ENCODE assay signal across 16 mouse cellular contexts in the genomic region with DNA sequence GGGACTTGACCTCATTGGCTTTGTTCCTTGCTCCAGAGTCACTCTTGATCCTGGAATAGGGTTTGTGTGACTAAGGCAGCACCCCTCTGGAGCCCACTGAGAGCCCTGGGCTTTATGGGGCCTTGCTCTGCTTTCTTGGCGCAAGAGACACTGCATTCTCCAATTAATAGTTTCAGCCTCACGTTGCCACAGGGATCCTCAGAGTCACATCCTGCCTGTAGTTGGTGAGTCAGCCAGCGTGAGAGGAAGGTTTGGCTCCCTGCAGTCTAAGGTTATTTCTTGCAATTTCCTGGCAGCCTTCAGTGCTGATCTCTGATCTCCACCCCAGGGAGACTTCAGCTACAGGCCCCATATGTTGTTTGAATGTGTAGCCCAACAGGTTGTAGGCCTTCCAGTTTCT.
DNase-seq lines count a peak whose midpoint lies in the region; ATAC-seq lines count a peak whose summit lies in the region.
"Had no signal": no experiment of that assay in that cellular context is flagged by ENCODE, and none has a peak within 500 bp of the region (broad histone marks: within the 10 kb centered on the region; RNA-seq: fewer than 3 reads in every experiment).

No protein-coding gene starts in this region.

- H3K4me1 ChIP-seq in heart, embryonic 11.5 days (ENCODE audit: control insufficient read depth, insufficient read depth, low read length): peaks cover 2% of the 10 kb centered on the region; the same call in 1 of the 2 replicates
- H3K4me1 ChIP-seq in midbrain, embryonic 11.5 days (ENCODE audit: control insufficient read depth, insufficient read depth, low read length): no peaks in the 10 kb centered on the region
- no peaks in the 10 kb centered on the region for H3K4me1 ChIP-seq in midbrain, embryonic 15.5 days
- H3K4me1 ChIP-seq: embryonic facial prominence, embryonic 12.5 days; limb, embryonic 12.5 days had no signal

- H3K79me2 ChIP-seq in macrophage (ENCODE audit: inconsistent target): peaks cover 4% of the 10 kb centered on the region; the same call in 1 of the 2 replicates

- WGBS in heart, embryonic 11.5 days (ENCODE audit: insufficient replicate concordance): 72% methylated on average over 3 of the region's 3 CpGs
- 65% methylated on average over 3 of the region's 3 CpGs for WGBS in midbrain, embryonic 11.5 days
- WGBS in midbrain, embryonic 15.5 days: 61% methylated on average over 3 of the region's 3 CpGs
- WGBS in macrophage (ENCODE audit: missing documents): 57% methylated on average over 3 of the region's 3 CpGs

- H3K27ac ChIP-seq in heart, embryonic 11.5 days (ENCODE audit: low read depth, low read length): 0 out of 2 replicates have a peak overlapping the region, but pooled peaks have one; percentile 5
- no peak overlapping the region for H3K27ac ChIP-seq in midbrain, embryonic 11.5 days (ENCODE audit: low read depth, low read length)
- no peak overlapping the region for H3K27ac ChIP-seq in midbrain, embryonic 15.5 days
- 0 out of 2 replicates have a peak overlapping the region, but pooled peaks have one; percentile 7 for H3K27ac ChIP-seq in macrophage
- H3K27ac ChIP-seq: embryonic facial prominence, embryonic 12.5 days; forebrain, embryonic 15.5 days; heart, adult 2 months; limb, embryonic 12.5 days had no signal

- H3K9ac ChIP-seq in heart, embryonic 11.5 days (ENCODE audit: low read depth, low read length): no peak overlapping the region
- no peak overlapping the region for H3K9ac ChIP-seq in midbrain, embryonic 11.5 days (ENCODE audit: low read length)
- H3K9ac ChIP-seq in midbrain, embryonic 15.5 days: no peak overlapping the region
- H3K9ac ChIP-seq: embryonic facial prominence, embryonic 12.5 days; forebrain, embryonic 15.5 days; limb, embryonic 12.5 days had no signal

- intact Hi-C loops in heart, postnatal 25 days (cut with DNase I): no loop called here

- peaks cover 5% of the 10 kb centered on the region; the same call in 1 of the 2 replicates for H3K9me3 ChIP-seq in heart, embryonic 11.5 days (replicated peaks; ENCODE audit: control insufficient read depth, low read length)
- peaks cover 10% of the 10 kb centered on the region; the same call in 1 of the 2 replicates for H3K9me3 ChIP-seq in midbrain, embryonic 11.5 days (ENCODE audit: control insufficient read depth, low read length)
- no peaks in the 10 kb centered on the region for H3K9me3 ChIP-seq in midbrain, embryonic 15.5 days

- H3K4me3 ChIP-seq in heart, embryonic 11.5 days (ENCODE audit: low read depth, low read length): no peak overlapping the region
- H3K4me3 ChIP-seq in midbrain, embryonic 11.5 days (ENCODE audit: low read depth, low read length): no peak overlapping the region
- no peak overlapping the region for H3K4me3 ChIP-seq in midbrain, embryonic 15.5 days
- no peak overlapping the region for H3K4me3 ChIP-seq in macrophage (ENCODE audit: inconsistent target)
- H3K4me3 ChIP-seq: embryonic facial prominence, embryonic 12.5 days; forebrain, embryonic 15.5 days; heart, adult 2 months; limb, embryonic 12.5 days had no signal

- DNase-seq in adrenal gland, postnatal 10 days: peak; percentile 33
- no peak for DNase-seq in adrenal gland, adult 8-10 months
- no peak for DNase-seq in heart, postnatal 25 days (ENCODE audit: low spot score)
- peak; percentile 76 for DNase-seq in midbrain, embryonic 11.5 days (ENCODE audit: low spot score, missing footprints)
- no peak for DNase-seq in left cerebral cortex, adult 18-20 months (ENCODE audit: low spot score in 2 of 2)
- DNase-seq: layer of hippocampus, adult 9-11 months; lung, postnatal 14 days; right cerebral cortex, adult 18-20 months had no signal

- no peaks in the 10 kb centered on the region for H3K27me3 ChIP-seq in heart, embryonic 11.5 days (ENCODE audit: control insufficient read depth, insufficient read depth, low read length)
- H3K27me3 ChIP-seq in midbrain, embryonic 11.5 days (ENCODE audit: control insufficient read depth, insufficient read depth, low read length): no peaks in the 10 kb centered on the region
- H3K27me3 ChIP-seq in midbrain, embryonic 15.5 days (replicated peaks): no peaks in the 10 kb centered on the region
- H3K27me3 ChIP-seq: embryonic facial prominence, embryonic 12.5 days; forebrain, embryonic 15.5 days; limb, embryonic 12.5 days had no signal

- ATAC-seq in heart, embryonic 11.5 days (replicated peaks; ENCODE audit: insufficient number of reproducible peaks, low FRiP score, low TSS enrichment): no peak
- ATAC-seq in midbrain, embryonic 11.5 days (ENCODE audit: low FRiP score): no peak
- ATAC-seq in midbrain, embryonic 15.5 days (replicated peaks): no peak
- ATAC-seq: forebrain, embryonic 15.5 days; intestine, embryonic 16.5 days had no signal

- H3K4me2 ChIP-seq in heart, embryonic 11.5 days: no peak overlapping the region
- H3K4me2 ChIP-seq in midbrain, embryonic 11.5 days: no peak overlapping the region
- no peak overlapping the region for H3K4me2 ChIP-seq in midbrain, embryonic 15.5 days
- H3K4me2 ChIP-seq: embryonic facial prominence, embryonic 12.5 days; forebrain, embryonic 15.5 days; limb, embryonic 12.5 days had no signal

- no peaks in the 10 kb centered on the region; the same call in 1 of the 2 replicates for H3K36me3 ChIP-seq in heart, embryonic 11.5 days (ENCODE audit: control insufficient read depth, insufficient read depth, low read length)
- H3K36me3 ChIP-seq in midbrain, embryonic 11.5 days (ENCODE audit: control insufficient read depth, insufficient read depth, low read length): peaks cover 2% of the 10 kb centered on the region; the same call in 1 of the 2 replicates
- H3K36me3 ChIP-seq in midbrain, embryonic 15.5 days (replicated peaks): no peaks in the 10 kb centered on the region
- no peaks in the 10 kb centered on the region for H3K36me3 ChIP-seq in macrophage (ENCODE audit: inconsistent target)
- H3K36me3 ChIP-seq: forebrain, embryonic 15.5 days had no signal

Comparison
In these comparisons a context has a peak if more than half of its experiments do, and no peak if none do; other contexts are left out.
1. DNase-seq: peak in adrenal gland, postnatal 10 days (single experiment) and midbrain, embryonic 11.5 days (single experiment); none in adrenal gland, adult 8-10 months (single experiment), heart, postnatal 25 days (single experiment) and left cerebral cortex, adult 18-20 months (0 of 2).
2. H3K27ac ChIP-seq: peak in heart, embryonic 11.5 days (single experiment) and macrophage (single experiment); none in midbrain, embryonic 11.5 days (single experiment) and midbrain, embryonic 15.5 days (single experiment).